Mouse (Mus musculus): Measurements from ENCODE around the gene Syt16.

DNA sequence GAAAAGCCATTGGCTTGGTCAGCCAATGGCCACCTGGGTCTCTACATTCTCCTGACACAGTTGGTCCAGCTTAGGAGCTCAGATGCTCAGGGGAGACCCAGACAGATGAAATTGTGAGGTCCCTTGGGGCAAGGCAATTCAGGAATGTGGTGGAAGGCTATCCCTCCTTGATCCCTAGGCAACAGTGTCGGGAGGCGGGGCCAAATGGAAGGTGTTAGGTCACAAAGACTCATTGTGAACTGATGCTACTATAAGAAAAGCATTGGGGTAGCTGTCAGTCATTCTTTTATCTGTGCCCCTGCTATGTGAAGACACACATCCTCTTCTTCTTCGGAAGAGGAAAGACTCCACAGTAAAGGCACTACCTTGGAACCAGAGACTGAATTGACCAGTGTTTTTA lies 315.1 kb downstream of the Syt16 start:
- no peak for TF ChIP-seq TCF3 (IDR thresholded peaks at IDR 0.05; ENCODE audit: insufficient read length, low read depth)
- no peak for TF ChIP-seq POLR2A (IDR thresholded peaks at IDR 0.05; ENCODE audit: insufficient read length, low read depth)
- TF ChIP-seq SRF (IDR thresholded peaks at IDR 0.05; ENCODE audit: control insufficient read depth, insufficient read length, low read depth), result no peak
- no peak for TF ChIP-seq MYOD1 (IDR thresholded peaks at IDR 0.05; ENCODE audit: control insufficient read depth in 1 of 3, insufficient read length in 2 of 3, low read depth in 2 of 3)
- no peak for TF ChIP-seq E2F4 (IDR thresholded peaks at IDR 0.05; ENCODE audit: insufficient read depth)
- no peak for TF ChIP-seq POLR2AphosphoS2 (IDR thresholded peaks at IDR 0.05; ENCODE audit: insufficient read length, low read depth)
